Mouse (Mus musculus): ENCODE data around the gene Efhd2. TPM values are rescaled to one million over a fixed set of nuclear protein-coding genes. Genes with fewer than 3 reads are reported as not detected.

Gene Efhd2
- polyA plus RNA-seq, 1 experiment: 95.0 TPM

- WGBS: 55% methylated on average over 3 of the region's 3 CpGs
- H3K4me3 ChIP-seq (replicated peaks; ENCODE audit: extremely low read depth, low read depth, low read length): no peak overlapping the region
- no peaks in the 10 kb centered on the region for H3K4me1 ChIP-seq (ENCODE audit: control insufficient read depth, insufficient read depth, low read length)
- TF ChIP-seq POLR2A (IDR thresholded peaks at IDR 0.05; ENCODE audit: borderline replicate concordance, extremely low read depth, low read depth, low read length) (no peak), CTCF (IDR thresholded peaks at IDR 0.05; ENCODE audit: insufficient read depth, low read length) (no peak)
- DNase-seq: no peak
These were observed 53.5 kb downstream of the Efhd2 start for GRCm38 (mm10) chr4:141821178-141821577.

DNA sequence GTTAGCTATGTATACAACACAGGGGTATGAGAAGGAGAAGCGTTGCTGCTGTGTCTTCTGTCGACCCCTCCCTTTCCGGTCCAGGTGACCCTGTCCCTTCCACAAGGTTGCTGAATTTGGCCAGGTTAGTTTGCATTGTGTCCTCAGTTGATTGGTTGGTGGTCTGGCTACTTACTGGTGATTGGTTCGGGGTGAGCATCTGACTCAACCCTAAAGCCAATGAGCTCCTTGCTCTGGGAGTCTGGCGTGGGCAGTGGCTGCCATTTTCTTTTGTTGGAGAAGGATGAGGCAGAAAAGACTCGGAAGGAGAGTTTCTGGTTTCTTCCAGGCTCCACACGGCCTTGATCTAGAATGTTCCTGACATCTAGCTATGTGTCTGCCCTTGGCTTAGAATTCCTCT lies 55.4 kb downstream of the Efhd2 start:
- no peak for TF ChIP-seq POLR2A (IDR thresholded peaks at IDR 0.05; ENCODE audit: borderline replicate concordance, extremely low read depth, low read depth, low read length)
- TF ChIP-seq CTCF (IDR thresholded peaks at IDR 0.05; ENCODE audit: insufficient read depth, low read length): no peak
- WGBS: 92% methylated on average over 7 of the region's 7 CpGs
- H3K4me3 ChIP-seq (replicated peaks; ENCODE audit: extremely low read depth, low read depth, low read length): no peak overlapping the region
- DNase-seq: no peak
- no peaks in the 10 kb centered on the region for H3K4me1 ChIP-seq (ENCODE audit: control insufficient read depth, insufficient read depth, low read length)

DNA sequence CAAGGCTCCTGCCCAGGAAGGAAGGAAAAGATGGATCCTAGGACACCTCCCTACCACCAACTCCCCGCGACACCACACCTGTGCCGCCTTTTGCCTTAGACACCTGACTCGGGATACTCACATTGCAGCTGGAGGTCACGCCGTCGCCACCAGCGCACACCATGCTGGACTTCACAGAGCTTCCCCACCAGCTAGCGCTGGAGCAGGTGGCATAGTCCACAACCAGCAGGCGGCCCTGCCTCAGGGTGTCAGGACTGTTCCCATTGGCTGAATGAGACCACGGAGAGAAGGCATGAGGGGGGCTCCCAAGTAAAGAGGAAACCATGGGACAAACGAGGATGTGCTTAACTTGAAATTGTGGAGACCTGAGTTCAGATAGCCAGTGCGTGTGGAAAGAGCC lies 55.9 kb downstream of the Efhd2 start:
- 83% methylated on average over 13 of the region's 13 CpGs for WGBS

DNA sequence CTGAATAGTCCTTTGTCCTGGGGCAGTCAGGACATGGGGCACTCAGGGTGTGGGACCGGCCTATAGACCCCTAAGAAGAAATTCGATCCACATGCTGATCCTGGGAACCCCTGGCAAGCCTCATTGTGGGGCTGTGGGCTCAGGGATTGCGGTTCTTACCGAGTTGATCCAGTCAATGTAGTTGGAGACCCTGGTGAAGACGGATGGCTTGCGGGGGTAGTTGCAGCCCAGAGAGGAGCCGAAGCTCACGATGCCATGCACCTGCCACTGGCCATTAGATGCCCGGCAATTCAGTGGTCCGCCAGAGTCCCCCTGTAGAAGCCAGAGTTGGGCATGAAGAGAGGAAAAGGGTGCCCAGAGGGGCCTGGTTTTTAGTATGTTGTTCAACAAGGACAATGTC lies 57.0 kb downstream of the Efhd2 start:
- TF ChIP-seq POLR2A (IDR thresholded peaks at IDR 0.05; ENCODE audit: borderline replicate concordance, extremely low read depth, low read depth, low read length) (no peak), CTCF (IDR thresholded peaks at IDR 0.05; ENCODE audit: insufficient read depth, low read length) (no peak)
- DNase-seq: no peak
- 84% methylated on average over 10 of the region's 10 CpGs for WGBS
- Histone ChIP-seq H3K4me3 (replicated peaks; ENCODE audit: extremely low read depth, low read depth, low read length) (no peak overlapping the region), H3K4me1 (ENCODE audit: control insufficient read depth, insufficient read depth, low read length) (no peaks in the 10 kb centered on the region)

More for the DNA sequence above, 55.9 kb downstream of the Efhd2 start:
- H3K4me1 ChIP-seq (ENCODE audit: control insufficient read depth, insufficient read depth, low read length): no peaks in the 10 kb centered on the region
- no peak overlapping the region for H3K4me3 ChIP-seq (replicated peaks; ENCODE audit: extremely low read depth, low read depth, low read length)
- TF ChIP-seq POLR2A (IDR thresholded peaks at IDR 0.05; ENCODE audit: borderline replicate concordance, extremely low read depth, low read depth, low read length) (no peak), CTCF (IDR thresholded peaks at IDR 0.05; ENCODE audit: insufficient read depth, low read length) (no peak)
- no peak for DNase-seq

DNA sequence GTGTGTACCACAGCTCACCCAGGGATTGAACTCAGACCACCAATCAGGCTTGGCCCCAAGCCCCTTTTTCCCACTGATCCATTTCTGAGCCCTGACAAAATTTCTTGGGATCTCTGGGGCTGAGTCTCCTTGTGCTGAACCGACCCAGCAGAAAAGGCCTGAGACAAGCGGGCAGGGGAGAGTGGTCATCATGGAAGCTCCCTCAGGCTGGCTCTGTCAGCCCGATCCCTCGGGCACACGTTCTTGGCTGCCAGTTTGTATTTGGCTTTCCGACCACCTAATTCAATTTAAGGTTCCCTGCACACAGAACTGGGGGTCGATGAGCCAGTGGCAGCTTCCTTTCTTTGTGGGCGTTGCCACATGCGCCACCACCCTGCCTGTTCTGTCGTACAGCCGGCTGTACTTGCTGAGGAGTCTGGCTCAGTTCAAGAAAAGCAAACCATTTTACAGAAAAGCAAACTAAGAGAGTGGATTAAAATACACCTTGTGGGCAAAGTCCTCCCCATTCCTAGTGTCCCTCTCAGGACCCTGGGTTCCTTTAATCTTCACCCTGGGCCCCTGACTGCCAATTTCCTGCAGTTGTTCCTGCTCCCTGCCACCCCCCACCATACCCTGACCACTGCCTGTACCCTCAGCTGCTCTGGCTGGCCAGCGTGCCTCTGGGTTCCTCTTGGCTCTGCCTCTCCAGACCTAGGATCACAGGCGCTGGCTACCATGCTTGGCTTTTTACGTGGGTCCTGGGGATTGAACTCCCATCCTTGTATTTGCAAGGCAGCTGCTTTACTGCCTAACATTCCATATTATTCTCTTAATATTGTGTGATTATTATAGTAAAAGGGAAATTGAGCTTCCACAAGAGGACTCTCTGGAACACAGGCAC lies 57.7 kb downstream of the Efhd2 start:
- Histone ChIP-seq H3K4me1 (ENCODE audit: control insufficient read depth, insufficient read depth, low read length) (no peaks in the 10 kb centered on the region), H3K4me3 (replicated peaks; ENCODE audit: extremely low read depth, low read depth, low read length) (no peak overlapping the region)
- WGBS: 64% methylated on average over 14 of the region's 14 CpGs
- TF ChIP-seq POLR2A (IDR thresholded peaks at IDR 0.05; ENCODE audit: borderline replicate concordance, extremely low read depth, low read depth, low read length): no peak
- TF ChIP-seq CTCF (IDR thresholded peaks at IDR 0.05; ENCODE audit: insufficient read depth, low read length): no peak
- DNase-seq: no peak

- H3K4me3 ChIP-seq (replicated peaks; ENCODE audit: extremely low read depth, low read depth, low read length): no peak overlapping the region
- 91% methylated on average over 7 of the region's 7 CpGs for WGBS
- no peak for DNase-seq
- TF ChIP-seq POLR2A (IDR thresholded peaks at IDR 0.05; ENCODE audit: borderline replicate concordance, extremely low read depth, low read depth, low read length) (no peak), CTCF (IDR thresholded peaks at IDR 0.05; ENCODE audit: insufficient read depth, low read length) (no peak)
- no peaks in the 10 kb centered on the region for H3K4me1 ChIP-seq (ENCODE audit: control insufficient read depth, insufficient read depth, low read length)
These were observed 58.5 kb downstream of the Efhd2 start for GRCm38 (mm10) chr4:141816267-141816666.

- TF ChIP-seq POLR2A (IDR thresholded peaks at IDR 0.05; ENCODE audit: borderline replicate concordance, extremely low read depth, low read depth, low read length) (no peak), CTCF (IDR thresholded peaks at IDR 0.05; ENCODE audit: insufficient read depth, low read length) (no peak)
- no peaks in the 10 kb centered on the region for H3K4me1 ChIP-seq (ENCODE audit: control insufficient read depth, insufficient read depth, low read length)
- WGBS: 95% methylated on average over 7 of the region's 7 CpGs
- no peak for DNase-seq
- no peak overlapping the region for H3K4me3 ChIP-seq (replicated peaks; ENCODE audit: extremely low read depth, low read depth, low read length)
These were observed 63.3 kb downstream of the Efhd2 start for GRCm38 (mm10) chr4:141811375-141811774.

GRCm38 (mm10) chr4:141810975-141811374 lies 63.7 kb downstream of the Efhd2 start:
- Histone ChIP-seq H3K4me3 (replicated peaks; ENCODE audit: extremely low read depth, low read depth, low read length) (no peak overlapping the region), H3K4me1 (ENCODE audit: control insufficient read depth, insufficient read depth, low read length) (no peaks in the 10 kb centered on the region)
- WGBS: 96% methylated on average over 2 of the region's 2 CpGs
- TF ChIP-seq CTCF (IDR thresholded peaks at IDR 0.05; ENCODE audit: insufficient read depth, low read length) (no peak), POLR2A (IDR thresholded peaks at IDR 0.05; ENCODE audit: borderline replicate concordance, extremely low read depth, low read depth, low read length) (no peak)
- DNase-seq: no peak

DNA sequence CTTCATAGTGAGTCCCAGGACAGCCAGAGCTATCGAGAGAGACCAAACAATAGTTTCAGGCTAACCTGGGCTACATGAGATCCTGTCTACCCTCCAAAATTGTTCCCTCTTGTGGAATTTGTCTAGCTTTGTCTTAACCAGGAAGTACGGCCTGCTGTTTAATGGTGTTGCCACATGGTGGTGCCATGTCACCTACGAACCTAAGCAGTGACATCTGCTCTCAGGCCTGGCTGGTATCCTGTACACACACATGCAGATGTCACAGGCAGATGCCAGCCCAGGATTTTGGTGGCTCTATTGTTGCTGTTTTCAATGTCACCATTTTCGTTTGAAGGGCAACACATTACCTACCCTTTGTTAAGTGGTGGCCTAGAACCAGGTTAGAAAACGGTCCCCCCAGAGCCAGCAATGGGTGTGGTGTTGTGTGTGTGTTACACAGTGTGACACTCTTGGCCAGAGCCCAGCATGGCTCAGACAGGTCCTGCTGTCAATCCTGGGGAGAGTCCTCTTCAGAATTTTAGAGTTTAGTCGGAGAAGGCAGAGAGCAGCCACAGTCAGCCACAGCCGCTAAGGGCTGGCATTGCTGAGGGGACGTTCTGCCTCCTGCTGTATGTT lies 64.8 kb downstream of the Efhd2 start:
- 77% methylated on average over 8 of the region's 8 CpGs for WGBS
- no peaks in the 10 kb centered on the region for H3K4me1 ChIP-seq (ENCODE audit: control insufficient read depth, insufficient read depth, low read length)
- no peak overlapping the region for H3K4me3 ChIP-seq (replicated peaks; ENCODE audit: extremely low read depth, low read depth, low read length)
- DNase-seq: no peak
- peak; percentile 77 for TF ChIP-seq CTCF (IDR thresholded peaks at IDR 0.05; ENCODE audit: insufficient read depth, low read length)
- no peak for TF ChIP-seq POLR2A (IDR thresholded peaks at IDR 0.05; ENCODE audit: borderline replicate concordance, extremely low read depth, low read depth, low read length)

Other genes with a start within 250 kb of the Efhd2 start
- gene Plekhm2, start 210.0 kb downstream of the Efhd2 start, polyA plus RNA-seq (2012; rRNA removed): 45.7 and 52.3 TPM in 2 replicates
- gene Rsc1a1, start 189.3 kb downstream of the Efhd2 start, polyA plus RNA-seq (2012; rRNA removed): 9.0 and 14.1 TPM in 2 replicates
- gene Ddi2, start 151.5 kb downstream of the Efhd2 start, polyA plus RNA-seq (2012; rRNA removed): 19.7 and 20.2 TPM in 2 replicates
- 0.15 and 0.28 TPM in 2 replicates for gene Agmat, start 128.2 kb downstream of the Efhd2 start, polyA plus RNA-seq (2012; rRNA removed)
- gene Dnajc16, start 84.0 kb downstream of the Efhd2 start, polyA plus RNA-seq (2012; rRNA removed): 9.6 and 12.0 TPM in 2 replicates
- 17.7 and 19.0 TPM in 2 replicates for gene Casp9, start 81.3 kb downstream of the Efhd2 start, polyA plus RNA-seq (2012; rRNA removed)
- gene Cela2a, start 48.8 kb downstream of the Efhd2 start, polyA plus RNA-seq (2012; rRNA removed): 1.5 and 37.8 TPM in 2 replicates
- 4.7 TPM in 1 of 2 replicates, not detected in the other for gene Ctrc, start 28.6 kb downstream of the Efhd2 start, polyA plus RNA-seq (2012; rRNA removed)
- 6.9 and 7.9 TPM in 2 replicates for gene Fhad1, start 140.2 kb upstream of the Efhd2 start, polyA plus RNA-seq (2012; rRNA removed)
- gene Tmem51, start 209.4 kb upstream of the Efhd2 start, polyA plus RNA-seq (2012; rRNA removed): 12.9 and 16.5 TPM in 2 replicates

Data from lung, adult 2 months (tissue).